8 mouse cellular contexts compared by ENCODE assay signal in the genomic region with DNA sequence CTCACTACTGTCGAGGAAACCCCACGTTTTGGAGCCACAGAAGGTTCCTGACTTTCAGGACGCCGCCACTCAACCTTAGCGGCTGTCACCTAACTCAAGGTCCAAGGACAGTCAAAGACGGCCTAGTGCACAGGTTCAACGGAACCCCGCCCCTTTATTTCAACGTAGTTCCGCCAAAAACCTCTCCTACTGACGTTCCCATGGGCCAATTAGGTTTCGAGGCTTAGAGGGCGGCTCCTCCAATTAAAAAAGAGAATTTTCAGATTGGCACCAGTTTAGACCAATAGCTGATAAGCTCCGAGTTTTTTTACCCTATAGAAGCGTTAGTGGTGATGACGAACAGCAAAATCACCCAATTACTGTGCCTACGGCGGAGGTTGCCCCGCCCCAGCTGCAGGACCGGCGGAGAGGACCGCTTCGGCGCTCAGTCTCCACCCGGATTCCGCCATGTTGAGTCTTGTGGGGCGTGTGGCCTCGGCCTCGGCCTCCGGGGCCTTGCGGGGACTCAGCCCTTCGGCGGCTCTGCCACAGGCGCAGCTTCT. TPM values are rescaled to one million over a fixed set of nuclear protein-coding genes. Genes with fewer than 3 reads are reported as not detected.
DNase-seq lines count a peak whose midpoint lies in the region; ATAC-seq and TF ChIP-seq lines count a peak whose summit lies in the region.

A gene (plus strand): TSS at position 394 of the 542 bp plus-strand sequence.

- peak within 1 kb of the TSS; percentile 87 for H3K4me3 ChIP-seq in bone marrow macrophage, adult 2 months (ENCODE audit: insufficient read depth, low read length)
- H3K4me3 ChIP-seq in embryonic fibroblast, embryonic 13.5 days (ENCODE audit: insufficient read depth, low read length), result peak within 1 kb of the TSS; percentile 93
- peak within 1 kb of the TSS; percentile 87 for H3K4me3 ChIP-seq in kidney, embryonic 14.5 days (ENCODE audit: low read length)
- peak within 1 kb of the TSS; percentile 94 for H3K4me3 ChIP-seq in limb, embryonic 15.5 days

- H3K9me3 ChIP-seq in kidney, embryonic 14.5 days (ENCODE audit: control insufficient read depth, low read length), result no peaks in the 10 kb centered on the region
- no peaks in the 10 kb centered on the region for H3K9me3 ChIP-seq in limb, embryonic 15.5 days

- WGBS in kidney, embryonic 14.5 days, result under 1% methylated on average over 34 of the region's 34 CpGs
- under 1% methylated on average over 34 of the region's 34 CpGs for WGBS in limb, embryonic 15.5 days

- TF ChIP-seq CTCF in bone marrow macrophage, adult 2 months (IDR thresholded peaks at IDR 0.05; ENCODE audit: low read depth, low read length), result no peak
- TF ChIP-seq CTCF in embryonic fibroblast, embryonic 13.5 days (IDR thresholded peaks at IDR 0.05; ENCODE audit: borderline replicate concordance, insufficient read depth, low read length), result no peak

- peak; percentile 100 for DNase-seq in A20 (ENCODE audit: low read depth, low spot score)
- DNase-seq in heart, adult 9 months (ENCODE audit: low spot score in 2 of 2), result peak; percentile 100
- peak; percentile 91 to 97 for DNase-seq in monocyte, adult 2 months (ENCODE audit: low read depth in 1 of 2, low spot score in 2 of 2)
- DNase-seq in spleen, postnatal 36 days (ENCODE audit: low spot score in 2 of 2), result peak; percentile 96 to 98

- peaks cover 38% of the 10 kb centered on the region for H3K36me3 ChIP-seq in kidney, embryonic 14.5 days (ENCODE audit: control insufficient read depth, insufficient read depth, low read length)
- peaks cover 36% of the 10 kb centered on the region for H3K36me3 ChIP-seq in limb, embryonic 15.5 days

- H3K27me3 ChIP-seq in kidney, embryonic 14.5 days (ENCODE audit: control insufficient read depth, insufficient read depth, low read length), result no peaks in the 10 kb centered on the region
- H3K27me3 ChIP-seq in limb, embryonic 15.5 days, result no peaks in the 10 kb centered on the region

- peak within 1 kb of the TSS; percentile 74 for H3K27ac ChIP-seq in bone marrow macrophage, adult 2 months (ENCODE audit: insufficient read depth, low read depth, low read length)
- H3K27ac ChIP-seq in embryonic fibroblast, embryonic 13.5 days (ENCODE audit: insufficient read depth, low read length), result peak within 1 kb of the TSS; percentile 34
- H3K27ac ChIP-seq in kidney, embryonic 14.5 days (ENCODE audit: low read depth, low read length), result peak within 1 kb of the TSS; percentile 75
- H3K27ac ChIP-seq in limb, embryonic 15.5 days, result peak within 1 kb of the TSS; percentile 85

- ATAC-seq in kidney, embryonic 14.5 days (ENCODE audit: low FRiP score, low TSS enrichment), result peak; percentile 99
- ATAC-seq in limb, embryonic 15.5 days (ENCODE audit: insufficient number of reproducible peaks, low FRiP score, low TSS enrichment, low read depth), result peak; percentile 98

- TF ChIP-seq POLR2A in bone marrow macrophage, adult 2 months (IDR thresholded peaks at IDR 0.05; ENCODE audit: borderline replicate concordance, low read depth, low read length), result peak; percentile 53; the same call in 1 of the 2 replicates
- TF ChIP-seq POLR2A in embryonic fibroblast, embryonic 13.5 days (IDR thresholded peaks at IDR 0.05; ENCODE audit: low read depth, low read length), result peak; percentile 93

- H3K4me1 ChIP-seq in bone marrow macrophage, adult 2 months (ENCODE audit: control insufficient read depth, insufficient read depth, low read length), result peaks cover 8% of the 10 kb centered on the region
- peaks cover 2% of the 10 kb centered on the region; the same call in 1 of the 2 replicates for H3K4me1 ChIP-seq in embryonic fibroblast, embryonic 13.5 days (ENCODE audit: control insufficient read depth, insufficient read depth, low read length)
- no peaks in the 10 kb centered on the region; the same call in 1 of the 2 replicates for H3K4me1 ChIP-seq in kidney, embryonic 14.5 days (ENCODE audit: control insufficient read depth, insufficient read depth, low read length)
- H3K4me1 ChIP-seq in limb, embryonic 15.5 days, result peaks cover 19% of the 10 kb centered on the region

- H3K4me2 ChIP-seq in kidney, embryonic 14.5 days (replicated peaks; ENCODE audit: low read depth, low read length), result peak within 1 kb of the TSS; percentile 74
- peak within 1 kb of the TSS; percentile 67 for H3K4me2 ChIP-seq in limb, embryonic 15.5 days

- H3K9ac ChIP-seq in kidney, embryonic 14.5 days (ENCODE audit: low read depth, low read length), result peak within 1 kb of the TSS; percentile 94
- peak within 1 kb of the TSS; percentile 97 for H3K9ac ChIP-seq in limb, embryonic 15.5 days

RNA-seq across cellular contexts. Expression of the gene that starts here (rescaled TPM):
- 483 and 528 TPM in 2 replicates for polyA plus RNA-seq in bone marrow macrophage, adult 2 months (2012; ENCODE audit: insufficient read depth, insufficient read length, missing spikeins)
- polyA plus RNA-seq in embryonic fibroblast, embryonic 13.5 days (2011; ENCODE audit: insufficient read length, low read depth, missing spikeins), result 979 and 1,112 TPM in 2 replicates
- polyA plus RNA-seq in kidney, embryonic 14.5 days (2014; fragmentation: Nextera tagmentation; extraction: Ambion mirVana), result 2,294 and 2,764 TPM in 2 replicates
- 1,886 and 2,113 TPM in 2 replicates for polyA plus RNA-seq in limb, embryonic 15.5 days (2015; fragmentation: Nextera tagmentation; extraction: Ambion mirVana)

Comparison
In these comparisons a context has a peak if more than half of its experiments do, and no peak if none do; other contexts are left out.
1. Peak in every context shown above with its lines: DNase-seq, ATAC-seq, H3K4me3 ChIP-seq and H3K27ac ChIP-seq.
2. H3K27ac ChIP-seq: peak in every context shown above with its lines; median percentile 85 in limb, embryonic 15.5 days; 75 in kidney, embryonic 14.5 days; 74 in bone marrow macrophage, adult 2 months; 34 in embryonic fibroblast, embryonic 13.5 days.